Mouse (Mus musculus): ENCODE data around the gene Inpp4b.

Gene Inpp4b

DNA sequence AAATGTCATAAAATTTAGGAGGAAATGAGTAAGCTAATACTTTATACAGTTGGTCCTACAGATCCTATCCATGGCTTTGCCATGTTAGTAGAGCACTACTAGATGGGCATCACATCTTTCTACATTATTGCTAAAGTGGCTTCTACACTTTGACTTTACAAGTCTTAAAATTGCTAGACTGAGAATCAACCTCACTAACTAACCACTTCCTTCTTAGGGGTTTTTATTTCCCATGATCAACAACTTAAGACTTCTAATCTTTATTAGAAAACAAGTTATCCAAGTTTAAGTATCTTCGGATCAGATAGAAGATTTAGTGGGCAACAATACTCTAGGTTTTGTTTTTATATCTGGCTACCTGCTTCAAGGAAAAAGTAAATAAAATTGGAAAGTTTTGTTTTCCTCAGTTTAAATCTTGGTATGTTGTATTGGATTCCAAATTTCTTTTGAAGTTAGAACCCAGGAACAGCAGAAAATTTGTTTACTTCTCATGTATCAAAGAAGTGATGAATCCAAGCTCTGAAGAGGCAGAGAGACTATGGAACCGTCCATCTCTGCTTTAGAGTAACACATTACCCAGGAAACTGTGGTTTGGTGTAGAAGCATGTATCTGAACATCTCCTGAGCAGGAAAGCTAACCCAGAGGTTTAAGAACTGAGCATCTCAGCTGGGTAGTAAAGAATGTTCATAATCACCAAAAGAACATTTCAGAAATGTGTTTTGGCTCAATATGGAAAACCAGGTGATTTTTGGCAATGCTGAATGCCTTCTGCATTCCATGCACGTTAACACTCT is 361.4 kb downstream of the Inpp4b start:
- in situ Hi-C loops (cut with MboI) = no loop called here

DNA sequence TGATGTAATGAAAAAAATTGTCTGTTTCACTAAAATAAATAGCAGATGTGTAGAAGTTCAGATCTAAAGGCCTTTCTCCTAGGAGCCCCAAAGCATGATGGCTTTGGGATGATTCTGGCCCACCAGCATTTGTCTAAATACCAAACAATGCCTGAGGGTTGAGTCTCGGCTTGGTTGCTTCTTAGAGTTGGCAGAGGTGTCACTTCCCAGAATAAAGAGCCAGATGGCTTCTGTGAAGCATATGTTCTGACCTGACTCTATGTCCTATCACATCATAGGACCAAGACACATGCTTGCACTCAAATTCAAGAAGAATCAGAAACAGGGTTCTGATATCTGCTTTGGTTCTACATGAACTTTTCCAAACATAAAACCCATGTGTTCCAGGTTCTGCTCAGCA is 365.1 kb downstream of the Inpp4b start:
- in situ Hi-C loops (cut with MboI) = no loop called here

DNA sequence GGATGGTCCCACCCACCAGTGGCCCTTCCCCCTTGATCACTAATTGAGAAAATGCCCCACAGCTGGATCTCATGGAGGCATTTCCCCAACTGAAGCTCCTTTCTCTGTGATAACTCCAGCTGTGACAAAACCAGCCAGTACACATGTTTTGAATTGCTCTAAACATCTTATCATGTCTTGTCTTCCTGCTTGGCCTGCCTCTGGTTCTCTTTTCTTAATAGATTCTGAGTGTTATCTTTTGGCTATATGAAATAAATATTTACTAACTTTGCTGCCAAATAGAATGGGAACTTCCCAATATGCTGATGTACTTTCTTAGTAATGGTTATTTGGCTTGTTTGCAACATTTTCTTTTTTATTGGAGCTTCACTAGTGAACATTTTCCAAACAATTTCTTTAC is 389.0 kb downstream of the Inpp4b start:
- in situ Hi-C loops (cut with MboI) = no loop called here

DNA sequence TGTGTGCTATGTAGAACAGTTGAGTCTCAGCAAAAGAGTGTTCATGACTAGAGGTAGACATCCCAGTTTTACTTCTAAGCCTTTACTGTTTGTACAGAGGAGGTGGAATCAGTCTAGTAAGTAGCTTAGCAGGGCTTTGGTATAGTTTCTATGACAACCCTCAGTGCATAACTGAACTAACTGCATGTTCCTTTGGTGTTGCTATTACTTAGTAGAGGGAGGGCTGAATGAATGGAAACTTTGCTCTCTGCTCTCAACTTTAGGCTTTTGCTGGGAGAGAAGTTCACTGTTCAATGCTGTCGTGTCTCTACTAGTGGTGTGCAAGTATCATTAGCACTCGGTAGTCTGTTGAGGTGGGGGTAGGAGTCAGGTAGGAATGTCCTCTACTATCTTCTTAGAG is 393.3 kb downstream of the Inpp4b start:
- in situ Hi-C loops (cut with MboI) = no loop called here

DNA sequence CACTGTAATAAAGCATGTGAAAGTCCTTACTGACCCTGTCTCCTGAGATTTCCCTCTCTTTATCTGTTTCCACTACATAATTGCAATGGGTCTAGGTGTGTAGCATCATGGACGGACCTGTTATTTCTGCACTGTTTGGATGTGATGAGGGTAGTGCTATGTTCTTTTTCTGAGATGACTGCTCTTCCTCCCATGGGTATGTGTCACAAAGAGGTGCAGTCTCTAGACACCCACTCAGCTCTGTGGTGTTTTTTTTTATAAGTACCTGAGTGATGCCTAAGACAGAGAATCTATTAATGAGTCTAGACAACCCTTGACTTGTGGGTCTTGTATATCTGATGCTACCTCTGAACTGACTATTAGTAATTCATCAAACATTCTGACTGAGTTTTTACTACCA is 393.7 kb downstream of the Inpp4b start:
- in situ Hi-C loops (cut with MboI) = no loop called here

DNA sequence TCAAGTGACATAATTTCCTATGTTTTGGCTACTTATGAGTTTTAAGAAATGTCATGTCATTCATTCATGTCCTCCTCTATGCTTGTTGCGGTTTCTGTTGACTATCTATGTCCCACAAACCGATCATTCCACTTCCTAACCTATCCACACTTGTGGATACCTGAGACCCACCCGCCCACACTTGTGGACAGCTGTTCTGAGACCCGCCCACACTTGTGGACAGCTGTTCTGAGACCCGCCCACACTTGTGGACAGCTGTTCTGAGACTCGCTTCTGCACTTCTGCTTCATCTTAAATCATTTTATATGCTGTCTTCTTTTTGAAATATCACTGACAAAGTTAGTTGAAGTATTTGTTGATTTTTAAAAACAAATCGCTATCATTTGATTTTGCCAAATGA is 400.2 kb downstream of the Inpp4b start:
- in situ Hi-C loops (cut with MboI) = no loop called here

DNA sequence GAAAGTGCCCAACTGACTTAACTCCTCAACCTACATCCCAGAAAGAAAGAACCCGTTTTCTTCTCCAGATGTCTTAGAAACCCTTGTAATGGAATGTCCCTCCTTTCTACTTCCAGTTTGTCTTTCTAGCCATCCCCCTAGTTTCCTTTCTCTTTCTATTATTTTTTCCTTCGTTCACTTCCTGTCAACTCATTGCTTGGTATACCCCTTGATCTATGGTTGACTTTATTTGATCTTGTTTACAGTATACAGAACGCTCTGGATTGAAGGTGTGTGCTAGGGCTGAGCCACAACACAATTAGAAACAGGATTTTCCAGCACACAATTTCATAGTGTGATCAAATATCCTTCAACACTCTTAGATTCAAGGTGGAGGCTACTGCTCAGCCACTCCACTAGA is 400.7 kb downstream of the Inpp4b start:
- in situ Hi-C loops (cut with MboI) = no loop called here

DNA sequence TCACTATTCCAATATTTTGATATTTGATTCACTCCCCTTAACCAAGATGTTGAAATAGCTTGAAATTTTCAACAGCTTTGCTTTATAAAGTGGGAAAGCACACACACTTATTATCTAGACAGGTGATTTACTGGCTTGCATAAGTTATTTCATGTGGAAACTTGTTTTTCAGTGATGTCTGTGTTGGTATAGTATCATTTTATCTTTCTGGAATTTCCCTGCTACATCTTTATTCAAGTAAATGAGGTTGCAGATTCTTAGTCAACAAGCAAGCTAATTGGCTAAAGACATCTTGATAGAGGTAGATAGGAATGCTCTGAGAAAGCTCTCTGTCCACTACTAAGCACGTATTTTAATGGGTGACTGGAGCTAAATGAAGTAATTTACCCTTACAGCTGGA is 403.1 kb downstream of the Inpp4b start:
- in situ Hi-C loops (cut with MboI) = no loop called here

DNA sequence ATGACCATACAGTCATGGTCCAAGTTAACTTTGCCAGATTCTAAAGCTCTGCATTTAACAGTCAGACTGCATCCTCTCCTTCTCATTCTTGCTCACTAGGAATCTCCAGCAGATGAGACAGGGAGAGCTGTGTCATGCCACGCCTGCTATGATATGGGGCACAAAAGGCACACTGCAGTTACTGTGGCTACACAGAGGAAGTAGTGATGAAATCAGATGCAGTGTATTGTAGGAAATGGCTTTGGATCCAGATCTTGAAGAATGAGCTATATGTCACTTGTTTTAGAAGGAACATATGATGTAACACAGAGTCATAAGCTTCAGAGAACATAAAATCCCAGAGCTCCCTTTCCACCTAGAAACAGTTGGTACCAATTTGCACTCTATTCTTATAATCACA is 408.8 kb downstream of the Inpp4b start:
- in situ Hi-C loops (cut with MboI) = no loop called here

DNA sequence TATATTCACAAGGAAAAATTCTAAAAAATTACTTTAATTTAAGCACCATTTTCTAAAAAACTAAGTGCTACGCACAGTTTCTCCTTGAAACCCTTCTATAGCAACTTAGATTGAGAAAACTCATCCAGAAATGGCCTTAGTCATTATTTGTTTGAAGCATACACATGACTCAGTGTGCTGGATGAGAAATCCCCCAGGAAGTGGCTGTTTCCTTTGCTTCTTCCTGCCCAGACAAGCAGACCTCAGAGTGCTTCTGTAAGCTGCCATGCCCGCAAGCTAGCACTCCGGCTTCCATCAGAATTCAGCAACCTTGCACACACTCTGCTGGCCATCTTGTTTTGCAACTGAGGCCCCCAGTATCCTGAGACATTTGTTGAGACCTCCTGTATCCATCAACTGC is 414.3 kb downstream of the Inpp4b start:
- in situ Hi-C loops (cut with MboI) = no loop called here

DNA sequence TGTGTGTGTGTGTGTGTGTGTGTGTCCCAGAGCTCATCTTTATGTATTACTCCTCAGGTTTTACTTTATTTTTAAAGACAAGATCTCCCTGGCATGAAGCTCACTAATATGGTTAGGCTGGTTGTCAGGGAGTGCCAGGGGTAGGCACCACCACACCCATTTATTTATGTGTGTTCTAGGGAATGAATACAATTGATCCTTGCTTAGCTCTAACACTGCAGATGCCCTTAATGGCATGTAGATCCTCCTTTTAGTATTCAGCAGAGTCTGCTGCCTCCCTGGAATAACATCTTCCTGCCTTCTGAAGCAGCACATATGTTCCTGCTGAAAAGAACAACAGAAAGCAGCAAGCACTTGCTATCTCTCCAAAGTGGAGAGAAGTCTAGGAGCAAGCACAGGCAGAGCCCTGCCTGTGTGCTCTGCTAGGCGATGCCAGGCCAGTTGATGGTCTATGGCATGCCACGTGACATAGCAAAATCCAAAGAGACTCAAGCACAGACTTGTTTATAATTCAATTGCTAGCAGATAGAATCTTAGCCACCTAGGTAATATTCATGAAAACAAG is 415.3 kb downstream of the Inpp4b start:
- in situ Hi-C loops (cut with MboI) = no loop called here

DNA sequence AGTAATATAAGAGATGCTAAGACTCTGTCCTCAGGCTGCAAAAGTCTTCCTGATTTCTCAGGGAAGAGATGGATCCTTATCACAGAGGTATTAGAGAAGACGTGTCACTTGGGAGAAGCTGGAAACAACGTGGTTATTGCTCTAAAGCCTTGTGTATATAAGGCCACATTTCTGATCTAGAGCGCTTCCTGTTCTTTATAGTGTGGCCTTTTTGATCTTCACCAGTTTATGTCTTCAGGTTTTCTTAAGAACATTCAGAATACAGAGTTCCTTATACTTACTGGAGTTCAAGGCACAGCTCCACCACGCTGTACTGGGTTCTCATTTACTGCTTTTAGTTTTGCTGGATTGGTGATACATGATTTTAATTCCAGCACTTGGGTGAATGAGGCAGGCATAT is 419.1 kb downstream of the Inpp4b start:
- in situ Hi-C loops (cut with MboI) = no loop called here

DNA sequence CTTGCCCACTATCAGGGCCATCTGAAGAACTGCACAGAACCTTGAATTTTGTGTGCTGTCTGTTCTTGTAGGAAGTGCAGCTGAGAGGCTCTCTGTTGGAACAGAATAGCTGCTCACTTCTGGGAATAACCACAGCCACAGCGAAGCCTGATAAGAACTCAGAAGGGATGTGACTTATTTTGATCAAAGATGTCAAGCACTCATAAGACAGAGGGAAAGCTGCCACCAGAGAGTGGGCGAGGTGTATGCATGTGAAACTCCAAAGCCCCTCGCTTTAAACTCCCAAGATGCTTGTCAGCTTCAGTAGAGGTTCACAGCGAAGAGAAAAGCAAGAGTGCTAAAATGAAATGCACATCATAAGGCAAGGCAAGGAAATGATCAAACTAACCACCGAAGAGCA is 423.7 kb downstream of the Inpp4b start:
- in situ Hi-C loops (cut with MboI) = no loop called here

DNA sequence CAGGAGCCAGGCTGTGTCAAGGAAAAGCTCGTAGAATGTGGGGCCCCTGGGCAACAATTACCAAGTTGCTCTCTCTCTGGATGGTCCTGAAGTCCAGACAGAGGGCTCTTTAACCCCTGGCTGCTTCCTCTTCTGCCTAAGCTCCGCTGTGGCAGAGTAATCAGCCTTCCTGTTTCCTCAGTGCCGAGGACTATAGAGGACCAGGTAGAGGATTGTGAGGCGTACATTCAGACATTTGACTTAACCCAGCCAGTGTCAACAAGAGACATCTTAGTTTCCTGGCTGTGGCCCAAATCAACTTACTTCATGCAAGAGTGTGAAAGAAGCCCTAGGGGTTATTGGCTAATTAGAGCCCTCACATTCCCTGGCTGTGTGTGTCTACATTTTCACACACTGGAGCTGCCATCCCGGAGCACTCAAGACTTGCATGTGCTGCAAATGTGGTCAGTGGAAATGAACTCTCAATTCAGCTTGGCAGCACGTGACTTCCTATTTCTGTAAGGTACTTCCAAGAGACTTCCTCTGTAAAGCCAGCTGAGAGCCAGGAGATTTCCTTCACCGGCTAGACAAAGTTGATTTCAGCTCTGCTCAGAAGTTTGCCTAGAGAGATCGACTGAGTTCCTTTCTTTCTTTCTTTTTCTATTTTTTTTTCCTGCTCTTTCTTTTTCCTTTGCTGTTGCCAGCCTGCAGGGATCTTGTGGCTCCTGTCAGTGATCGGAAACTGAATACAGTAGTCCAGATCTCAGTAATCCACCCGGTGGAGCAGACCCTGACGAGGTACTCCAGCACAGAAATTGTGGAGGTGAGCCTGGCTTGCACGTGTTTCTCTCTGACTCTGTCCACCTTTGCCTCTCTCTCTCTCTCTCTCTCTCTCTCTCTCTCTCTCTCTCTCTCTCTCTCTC is 425.3 kb downstream of the Inpp4b start:
- in situ Hi-C loops (cut with MboI) = no loop called here

DNA sequence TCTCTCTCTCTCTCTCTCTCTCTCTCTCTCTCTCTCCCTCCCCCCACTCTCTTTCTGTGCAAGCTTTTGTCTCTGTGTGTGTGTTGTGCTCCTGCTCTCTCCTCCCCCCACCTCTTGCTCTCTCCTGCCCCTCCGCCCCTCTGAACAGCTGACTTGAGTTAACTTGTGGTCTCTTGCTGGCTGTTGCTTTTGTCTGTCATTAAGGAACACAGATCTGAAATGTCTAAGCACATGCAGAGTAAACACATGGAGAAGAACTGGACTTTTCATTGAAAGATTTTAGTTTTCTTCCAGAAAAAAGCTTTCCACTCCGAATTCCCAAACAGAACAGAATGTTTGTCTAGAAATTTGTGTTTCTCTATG is 425.9 kb downstream of the Inpp4b start:
- in situ Hi-C loops (cut with MboI) = no loop called here

DNA sequence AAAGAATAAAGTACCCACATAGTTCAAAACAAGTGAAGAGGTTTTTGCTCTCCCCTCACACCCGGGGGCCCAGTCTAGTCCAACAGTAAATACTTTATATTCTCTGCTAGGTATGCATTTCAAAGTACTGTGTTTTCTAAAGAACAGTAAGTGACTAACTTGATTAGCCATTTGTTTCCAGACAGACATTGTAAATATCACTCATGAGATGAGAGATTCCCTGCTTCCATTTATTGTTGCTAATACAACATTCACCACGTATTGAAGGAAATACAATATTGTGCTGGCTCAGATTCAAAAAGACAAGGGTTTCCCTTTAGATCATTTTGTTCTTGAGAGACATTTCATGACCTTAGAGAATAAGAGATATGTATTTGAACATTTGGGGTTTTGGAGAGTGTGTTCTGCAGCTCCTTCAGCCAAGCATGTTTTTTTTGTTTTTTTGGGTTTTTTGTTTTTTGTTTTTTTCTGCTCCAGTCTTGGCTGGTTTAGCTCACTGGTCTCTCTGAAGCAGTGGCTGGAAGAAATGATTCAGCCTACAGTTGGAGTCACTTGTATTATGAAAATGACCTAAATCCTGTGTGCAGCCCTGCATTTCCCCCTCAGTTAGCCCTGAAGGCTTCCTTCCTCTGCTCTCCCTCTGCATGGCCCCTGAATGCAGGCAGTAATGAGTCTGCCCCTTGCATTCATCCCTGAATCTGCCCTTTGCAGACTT is 426.5 kb downstream of the Inpp4b start:
- in situ Hi-C loops (cut with MboI) = no loop called here

DNA sequence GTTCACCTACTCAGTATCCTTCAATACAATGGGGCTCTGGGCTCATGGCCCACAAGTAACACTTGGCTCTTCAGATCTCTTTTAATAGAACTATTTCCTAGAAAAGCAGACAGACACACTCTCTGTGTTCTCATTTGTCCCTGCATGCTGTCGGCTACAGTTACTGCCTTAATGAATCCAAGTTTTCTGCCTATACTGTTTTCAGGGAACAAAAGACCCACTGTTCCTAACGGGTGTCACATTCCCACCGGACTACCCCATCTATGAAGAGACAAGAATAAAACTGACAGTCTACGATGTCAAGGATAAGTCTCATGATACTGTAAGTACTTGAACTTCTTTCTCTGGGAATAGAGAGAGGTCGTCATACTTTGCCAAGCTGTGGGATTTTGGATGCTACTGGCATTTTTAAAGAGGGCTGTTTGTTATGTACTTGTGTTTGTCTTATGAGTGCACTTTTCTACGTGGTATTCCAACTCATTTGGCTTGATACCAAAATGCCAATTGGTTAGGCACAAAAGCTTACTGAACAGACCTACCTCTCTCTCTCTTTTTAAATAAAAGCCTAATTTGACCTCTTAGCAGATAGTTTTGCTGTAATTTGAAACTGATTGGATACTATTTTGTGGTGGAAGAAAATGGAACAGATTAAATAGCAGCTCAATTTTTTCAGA is 428.4 kb downstream of the Inpp4b start:
- in situ Hi-C loops (cut with MboI) = no loop called here

DNA sequence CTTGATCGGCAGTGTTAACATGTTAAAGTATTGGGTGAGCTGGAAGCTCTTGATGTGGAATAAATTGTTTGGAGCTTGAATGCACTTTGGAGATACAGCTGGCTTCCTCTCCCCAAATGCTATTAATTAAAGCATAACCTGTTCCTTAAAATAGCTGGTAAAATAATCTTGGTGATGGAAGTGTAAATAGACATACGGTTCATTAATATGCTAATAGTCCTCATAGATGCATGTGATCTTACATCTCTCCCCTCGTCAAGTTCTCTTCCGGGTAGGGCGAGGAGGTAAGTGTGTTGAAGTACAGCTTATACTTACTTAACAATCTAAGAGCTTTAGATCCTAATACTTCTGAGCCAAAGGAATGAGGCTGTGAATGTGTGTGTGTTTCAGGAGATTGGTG is 430.5 kb downstream of the Inpp4b start:
- in situ Hi-C loops (cut with MboI) = no loop called here

DNA sequence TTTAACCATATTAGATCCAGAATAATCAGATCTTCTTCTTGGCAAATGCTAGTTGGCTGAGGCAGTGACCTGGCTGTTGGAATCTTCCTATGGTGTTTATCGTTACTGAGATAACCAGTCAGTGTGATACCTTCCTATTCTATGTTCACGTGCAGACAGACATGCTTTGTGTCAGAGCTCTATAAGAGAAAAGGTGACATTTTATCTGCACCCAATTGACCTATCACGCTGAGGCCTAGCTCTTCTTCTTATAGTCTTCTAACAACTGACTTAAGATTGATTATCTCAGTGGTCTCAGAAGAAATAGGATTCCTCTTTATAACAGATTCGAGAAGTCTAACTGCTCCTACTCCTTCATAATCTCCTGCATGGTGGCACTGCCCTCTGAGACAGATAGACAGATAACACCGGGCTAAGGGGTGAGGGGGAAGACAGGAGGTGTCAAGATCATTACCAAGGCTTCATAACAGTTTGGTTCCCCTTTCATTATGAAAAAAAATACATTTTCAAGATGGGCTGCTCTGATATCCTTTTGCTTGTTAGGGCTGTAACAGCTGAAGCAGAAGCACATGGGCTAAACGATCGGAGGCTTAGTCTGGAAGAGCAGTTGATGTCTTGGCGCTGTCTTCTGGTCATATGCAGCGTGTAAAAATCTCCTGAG is 431.1 kb downstream of the Inpp4b start:
- in situ Hi-C loops (cut with MboI) = no loop called here

DNA sequence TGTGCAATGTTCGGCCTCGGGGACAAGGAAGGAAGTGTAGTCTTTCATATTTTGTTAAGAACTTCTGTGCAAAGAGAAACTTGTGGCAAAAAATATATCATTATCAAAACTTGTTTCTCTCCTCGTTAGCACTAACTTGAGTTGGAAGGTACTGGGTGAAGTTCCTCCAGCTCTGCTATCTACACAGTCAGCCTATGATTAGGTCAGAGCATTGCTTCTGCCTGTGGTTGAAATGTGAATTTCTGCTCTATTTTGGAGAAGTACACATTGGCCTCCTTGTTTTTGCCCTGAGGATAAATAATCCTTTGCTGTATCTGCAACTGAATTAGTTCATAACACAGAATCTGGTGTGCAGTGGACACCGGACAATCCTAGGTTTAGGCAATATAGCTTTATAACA is 431.7 kb downstream of the Inpp4b start:
- in situ Hi-C loops (cut with MboI) = no loop called here

DNA sequence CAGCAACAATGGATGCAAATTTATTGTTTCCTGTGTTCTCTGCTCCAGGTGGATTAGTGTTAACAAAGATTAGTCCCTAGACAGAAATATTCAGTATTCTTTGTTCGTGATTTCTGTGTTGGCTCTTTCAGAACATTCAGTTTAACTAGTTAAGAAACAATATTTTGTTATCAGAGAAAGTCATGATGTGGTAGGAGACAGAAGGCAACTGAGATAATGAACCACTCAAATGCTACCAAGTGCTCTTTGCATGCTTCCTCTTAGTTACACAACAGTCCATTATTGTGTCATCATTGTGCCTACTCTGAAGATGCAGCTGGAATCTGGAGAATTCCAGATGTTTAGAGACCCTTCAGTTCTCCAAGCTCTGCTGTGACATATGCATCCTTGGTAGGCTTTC is 432.1 kb downstream of the Inpp4b start:
- in situ Hi-C loops (cut with MboI) = no loop called here
